Mouse (Mus musculus): ENCODE measurements at regions not wholly inside any gene's neighbourhood (a gene's known extent, or its start where the extent isn't known, plus 50 kb on each side); places are given as distances from the start of the nearest gene placed in this dataset.

GRCm38 (mm10) chr12:12746852-12747454 lies 194.8 kb downstream of the Mycn start:
- no peak overlapping the region for H3K27ac ChIP-seq
- DNase-seq (ENCODE audit: low spot score in 2 of 2) = no peak
- no peak overlapping the region for H3K4me3 ChIP-seq
- no peak for TF ChIP-seq CTCF (conservative IDR thresholded peaks at IDR 0.05)

- TF ChIP-seq CTCF (conservative IDR thresholded peaks at IDR 0.05) = no peak
- DNase-seq (ENCODE audit: low spot score in 2 of 2) = no peak
- Histone ChIP-seq H3K27ac (no peak overlapping the region), H3K4me3 (no peak overlapping the region)
Measured at GRCm38 (mm10) chr12:12744492-12744891, 197.2 kb downstream of the Mycn start.

DNA sequence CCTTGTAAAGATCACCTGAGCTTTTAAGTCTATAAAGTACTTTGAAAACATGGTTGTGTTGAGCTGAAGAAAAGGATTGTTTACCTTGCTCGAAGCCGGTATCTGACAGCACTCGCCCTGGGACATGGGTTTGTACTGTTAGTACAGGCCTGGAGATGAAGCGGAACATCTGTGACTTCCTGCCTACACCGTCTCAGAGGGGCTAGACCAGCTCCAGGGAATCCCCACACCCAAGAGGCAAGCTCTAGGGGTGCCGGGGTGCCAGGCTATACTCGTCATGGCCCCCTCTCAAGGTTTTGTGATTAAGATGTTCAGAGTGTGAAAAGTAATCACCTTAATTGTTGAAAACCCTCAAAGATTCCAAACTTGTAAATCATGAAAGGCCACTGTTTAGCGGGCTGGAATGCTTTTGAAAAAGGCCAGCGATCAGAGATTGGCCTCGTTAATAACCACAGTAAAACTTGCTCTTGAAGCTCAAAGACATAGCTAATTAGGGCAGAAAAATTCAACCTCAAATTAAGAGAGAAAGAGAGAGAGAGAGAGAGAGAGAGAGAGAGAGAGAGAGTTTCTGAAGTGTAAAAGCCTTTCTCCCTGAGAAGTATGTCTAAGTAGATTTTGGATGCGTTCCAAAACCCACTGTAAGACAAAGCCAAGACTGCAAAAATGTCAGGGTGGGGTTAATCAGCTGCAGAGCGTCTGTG lies 202.9 kb downstream of the Mycn start:
- TF ChIP-seq CTCF (conservative IDR thresholded peaks at IDR 0.05) = no peak
- no peak overlapping the region for H3K27ac ChIP-seq

GRCm38 (mm10) chr12:12725797-12726196 lies 215.9 kb downstream of the Mycn start:
- H3K4me3 ChIP-seq = no peak overlapping the region
- DNase-seq (ENCODE audit: low spot score in 2 of 2) = no peak
- no peak overlapping the region for H3K27ac ChIP-seq
- no peak for TF ChIP-seq CTCF (conservative IDR thresholded peaks at IDR 0.05)

More for the DNA sequence above, 202.9 kb downstream of the Mycn start:
- H3K4me3 ChIP-seq = no peak overlapping the region
- no peak for DNase-seq (ENCODE audit: low spot score in 2 of 2)

DNA sequence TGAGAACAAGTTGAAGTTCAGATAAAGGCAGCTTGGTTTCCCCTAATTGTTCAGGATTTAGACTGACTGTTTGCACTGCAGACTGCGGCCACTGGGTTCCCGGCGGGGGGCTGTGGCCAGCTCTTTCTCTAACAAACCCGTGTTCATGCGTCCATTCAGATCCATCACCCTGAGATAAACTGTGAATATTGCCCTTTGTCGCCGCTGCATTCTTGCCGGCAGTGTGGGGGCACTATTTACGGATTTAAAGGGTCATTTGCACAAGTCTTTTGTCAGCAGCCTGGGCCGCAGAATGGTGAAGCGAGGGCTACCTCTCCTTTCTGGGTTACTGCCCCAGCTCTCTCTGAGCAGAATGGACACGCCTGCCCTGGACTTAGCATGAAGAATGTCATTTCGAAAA lies 216.6 kb downstream of the Mycn start:
- DNase-seq (ENCODE audit: low spot score in 2 of 2) = no peak
- H3K27ac ChIP-seq = no peak overlapping the region
- no peak for TF ChIP-seq CTCF (conservative IDR thresholded peaks at IDR 0.05)
- no peak overlapping the region for H3K4me3 ChIP-seq

GRCm38 (mm10) chr12:12723724-12724487 lies 217.8 kb downstream of the Mycn start:
- no peak for TF ChIP-seq CTCF (conservative IDR thresholded peaks at IDR 0.05)
- H3K4me3 ChIP-seq = no peak overlapping the region
- H3K27ac ChIP-seq = no peak overlapping the region

GRCm38 (mm10) chr12:12722982-12723661 lies 218.6 kb downstream of the Mycn start:
- Histone ChIP-seq H3K27ac (no peak overlapping the region), H3K4me3 (no peak overlapping the region)
- DNase-seq (ENCODE audit: low spot score in 2 of 2) = no peak
- no peak for TF ChIP-seq CTCF (conservative IDR thresholded peaks at IDR 0.05)

More at GRCm38 (mm10) chr12:12723724-12724487, 217.8 kb downstream of the Mycn start:
- no peak for DNase-seq (ENCODE audit: low spot score in 2 of 2)

DNA sequence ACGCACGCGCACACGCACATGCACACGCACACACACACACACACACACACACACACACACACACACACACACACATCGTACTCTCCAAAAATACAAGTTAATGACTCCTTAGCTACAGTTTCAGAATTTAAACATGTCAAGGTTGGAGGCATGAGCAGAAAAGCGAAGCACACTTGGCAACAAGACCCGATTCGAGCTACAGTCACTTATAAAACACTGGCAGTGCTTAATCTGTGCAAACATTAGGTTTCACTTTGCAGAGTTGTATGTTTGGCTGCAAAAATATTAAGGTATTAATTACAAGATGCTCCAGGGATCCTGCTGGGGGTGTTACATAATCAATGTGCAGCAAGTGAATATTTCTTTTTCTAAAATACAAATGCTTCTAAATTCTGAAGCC lies 225.0 kb downstream of the Mycn start:
- DNase-seq (ENCODE audit: low spot score in 2 of 2) = peak; percentile 26 to 49
- no peak overlapping the region for H3K4me3 ChIP-seq
- peak overlapping the region; percentile 81 for H3K27ac ChIP-seq
- TF ChIP-seq CTCF (conservative IDR thresholded peaks at IDR 0.05) = no peak

DNA sequence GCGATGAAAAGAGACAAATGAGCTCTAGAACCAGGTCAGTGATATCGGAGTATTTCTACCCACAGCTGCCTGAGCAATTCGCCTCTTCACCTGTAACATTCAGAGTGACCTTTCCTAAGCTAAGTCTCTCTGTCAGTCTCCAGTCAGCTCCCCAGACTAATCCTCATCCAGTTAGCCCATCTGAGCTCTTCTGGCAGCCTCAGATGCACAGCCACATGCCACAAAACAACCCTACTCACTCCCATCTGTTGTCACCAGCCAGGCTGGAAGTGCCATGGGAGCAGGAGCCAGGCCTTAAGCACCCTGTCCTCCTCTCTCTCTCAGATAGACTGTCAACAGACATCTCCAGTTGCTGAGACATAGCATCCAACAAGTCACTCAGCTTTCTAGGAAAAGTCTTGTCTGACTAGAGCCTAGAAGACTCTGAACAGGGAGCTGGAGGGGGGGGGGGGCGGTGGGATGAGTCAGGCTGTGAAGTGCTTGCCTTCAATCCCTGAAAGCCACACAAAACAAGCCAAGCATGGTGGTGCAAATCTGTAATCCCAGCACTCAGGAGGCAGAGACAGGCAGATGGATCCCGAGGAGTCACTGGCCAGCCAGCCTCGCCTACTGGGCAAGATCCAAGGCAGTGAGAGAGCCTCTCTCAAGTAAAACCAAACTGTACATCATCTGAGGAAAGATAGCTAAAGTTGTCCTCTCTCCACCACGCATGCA lies 225.6 kb downstream of the Mycn start:
- H3K4me3 ChIP-seq = no peak overlapping the region
- H3K27ac ChIP-seq = peak overlapping the region; percentile 72
- no peak for TF ChIP-seq CTCF (conservative IDR thresholded peaks at IDR 0.05)
- peak; percentile 49 to 64 for DNase-seq (ENCODE audit: low spot score in 2 of 2)

GRCm38 (mm10) chr12:12715528-12715927 lies 226.2 kb downstream of the Mycn start:
- Histone ChIP-seq H3K27ac (peak overlapping the region; percentile 72), H3K4me3 (no peak overlapping the region)
- no peak for DNase-seq (ENCODE audit: low spot score in 2 of 2)
- no peak for TF ChIP-seq CTCF (conservative IDR thresholded peaks at IDR 0.05)

GRCm38 (mm10) chr12:12710184-12710609 lies 231.5 kb downstream of the Mycn start:
- H3K4me3 ChIP-seq = no peak overlapping the region
- TF ChIP-seq CTCF (conservative IDR thresholded peaks at IDR 0.05) = no peak
- DNase-seq (ENCODE audit: low spot score in 2 of 2) = no peak
- no peak overlapping the region for H3K27ac ChIP-seq

DNA sequence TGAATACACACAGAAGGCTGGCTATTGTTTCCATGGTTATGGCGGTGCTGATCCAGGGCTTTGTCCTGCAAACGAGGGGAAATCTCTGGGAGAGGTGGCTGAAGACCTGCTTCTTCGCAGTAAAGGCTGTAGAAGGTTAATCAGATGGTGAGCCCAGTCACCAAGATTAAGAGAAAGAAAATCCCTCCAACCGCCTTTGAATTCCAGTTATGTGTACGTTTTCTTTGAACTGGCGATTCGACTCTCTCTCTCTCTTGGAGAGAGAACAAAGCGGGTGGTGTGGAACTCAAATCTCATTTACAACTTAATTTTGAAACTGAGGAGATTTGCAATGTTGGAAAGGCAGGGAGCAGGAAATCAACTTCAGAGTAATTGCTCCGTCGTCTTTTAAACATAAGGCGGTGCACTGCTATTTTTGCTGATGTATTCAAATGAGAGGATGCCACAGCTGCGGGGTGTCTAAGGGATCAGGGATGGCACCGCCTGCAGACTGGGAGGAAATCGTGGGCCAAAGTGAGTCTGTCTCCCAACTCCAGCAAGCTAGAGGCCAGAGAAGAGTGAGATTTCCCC lies 232.7 kb downstream of the Mycn start:
- no peak for TF ChIP-seq CTCF (conservative IDR thresholded peaks at IDR 0.05)
- Histone ChIP-seq H3K27ac (no peak overlapping the region; the same call in 1 of the 2 replicates), H3K4me3 (no peak overlapping the region)
- DNase-seq (ENCODE audit: low spot score in 2 of 2) = peak; percentile 13 to 17
